Mouse (Mus musculus) B cell, adult 2 months (primary cell): Measurements from ENCODE around the gene Abcb5.
A peak's percentile ranks its signal among the peaks of the same experiment; 100 is the strongest.

Experiments used
- DNase-seq, 2 experiments: peaks; one replicate each; pipeline ENCODE4 v3.0.0; 2022

Gene Abcb5

DNA sequence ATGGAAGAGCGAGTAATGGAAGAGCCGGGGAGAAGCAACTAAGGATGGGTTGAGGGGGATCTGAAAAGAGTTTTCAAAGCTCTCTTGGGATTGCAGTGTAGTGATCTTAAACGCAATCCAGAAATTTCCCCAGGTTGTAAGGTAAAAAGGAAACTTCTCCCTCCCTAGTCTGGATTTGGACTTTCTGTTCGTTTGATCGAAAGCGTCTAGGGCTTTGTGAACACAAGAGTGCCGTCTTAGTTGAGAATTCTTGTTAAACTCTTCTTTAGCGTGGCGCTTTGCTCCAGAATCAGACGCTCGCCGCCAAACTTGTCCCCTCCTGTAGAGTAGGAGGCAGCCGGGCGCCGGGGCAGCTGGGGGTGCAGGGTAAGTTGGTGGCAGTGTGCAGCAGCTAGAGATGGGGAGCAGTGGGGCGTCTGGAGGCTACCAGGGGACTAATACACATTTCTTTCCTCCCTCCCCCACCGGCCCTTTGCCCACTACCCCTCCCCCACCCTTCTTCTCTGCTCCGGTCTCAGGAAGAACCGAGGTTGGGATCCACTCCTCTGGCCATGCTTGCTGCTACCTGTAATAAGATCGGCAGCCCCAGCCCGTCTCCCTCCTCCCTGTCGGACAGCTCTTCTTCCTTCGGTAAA lies 118.2 kb downstream of the Abcb5 start:
- DNase-seq: peak; percentile 27 to 28

GRCm38 (mm10) chr12:118847381-118847780 lies 118.8 kb downstream of the Abcb5 start:
- DNase-seq: no peak

- DNase-seq: peak; percentile 34 to 43
Observed at GRCm38 (mm10) chr12:118846649-118847321, 119.4 kb downstream of the Abcb5 start.

GRCm38 (mm10) chr12:118846221-118846620 lies 120.0 kb downstream of the Abcb5 start, which contains the start of gene Sp8:
Gene Sp8 (plus strand): TSS chr12:118846329.
- no peak for DNase-seq

GRCm38 (mm10) chr12:118845351-118845750 lies 120.9 kb downstream of the Abcb5 start:
- DNase-seq: no peak

DNA sequence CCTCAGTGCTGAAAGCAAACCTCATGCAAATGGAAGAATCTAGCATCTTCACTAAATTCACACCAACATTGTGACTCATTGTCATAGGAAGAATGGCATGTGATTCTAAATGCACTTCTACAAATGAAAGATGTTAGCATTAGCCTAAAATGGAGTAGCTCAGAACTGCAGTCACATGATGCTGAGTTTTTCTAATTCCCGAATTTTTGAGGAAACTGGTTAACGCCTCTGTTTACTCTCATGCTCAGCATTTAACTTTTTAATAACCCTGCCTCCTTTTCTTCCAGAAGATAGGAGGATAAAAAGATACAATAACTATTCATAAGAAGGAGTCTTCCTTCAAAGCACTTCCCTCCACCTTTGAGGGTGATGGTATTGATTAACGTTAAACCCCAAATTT lies 121.4 kb downstream of the Abcb5 start:
- no peak for DNase-seq

DNA sequence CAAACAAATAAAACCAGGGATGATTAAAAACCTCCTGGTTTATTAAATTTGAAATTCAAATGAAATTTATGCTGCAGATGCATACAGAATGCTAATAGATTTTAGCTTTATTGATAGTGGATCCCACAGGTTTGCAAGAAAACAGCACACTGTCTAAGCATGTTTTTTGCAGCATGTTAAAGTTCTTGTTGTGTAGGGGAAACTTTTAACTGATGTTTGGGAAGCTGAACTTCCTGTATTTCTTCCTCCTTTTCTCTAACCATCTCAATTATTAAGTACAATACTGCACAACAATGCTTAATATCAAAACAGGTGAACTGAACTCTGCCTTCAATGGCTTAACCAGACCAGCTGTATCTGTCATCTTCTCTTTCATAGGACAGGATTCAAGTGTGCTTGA lies 122.1 kb downstream of the Abcb5 start:
- DNase-seq: no peak

DNA sequence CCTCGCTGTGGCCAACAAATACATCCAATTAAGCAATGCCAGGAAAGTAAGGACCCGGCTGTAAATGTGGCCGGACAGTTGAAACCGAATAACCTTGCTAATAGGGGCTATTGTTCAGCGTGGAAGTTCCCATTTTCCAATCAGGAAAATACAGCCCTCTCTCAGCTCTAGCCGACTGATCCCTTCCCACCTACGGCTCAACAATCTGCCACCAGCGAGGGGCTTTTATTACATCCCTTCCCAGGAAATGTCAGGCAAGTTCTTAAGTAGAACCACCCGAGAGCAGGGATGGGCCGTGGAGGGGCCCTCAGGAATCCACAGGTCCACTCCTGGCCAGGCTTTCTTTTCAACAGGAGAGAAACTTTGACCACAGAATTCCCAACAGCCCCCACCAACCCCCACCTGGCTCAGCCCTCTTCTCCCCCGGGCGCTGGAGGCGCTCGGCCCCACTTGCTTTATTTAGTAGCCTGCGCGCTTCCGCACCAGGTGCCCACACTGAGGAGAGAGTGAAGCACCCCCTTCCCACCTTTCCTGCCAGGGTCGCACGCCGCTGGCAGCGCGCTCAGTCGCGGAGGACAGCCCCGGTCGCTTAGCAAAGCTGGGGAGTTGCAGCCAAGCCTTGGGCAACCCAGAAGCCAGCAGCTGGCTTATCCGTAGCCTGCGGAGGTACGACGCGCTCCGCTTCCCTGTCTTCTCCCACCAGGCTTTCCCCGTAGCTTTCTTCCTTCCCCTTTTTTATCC lies 123.4 kb downstream of the Abcb5 start:
- DNase-seq: no peak

DNA sequence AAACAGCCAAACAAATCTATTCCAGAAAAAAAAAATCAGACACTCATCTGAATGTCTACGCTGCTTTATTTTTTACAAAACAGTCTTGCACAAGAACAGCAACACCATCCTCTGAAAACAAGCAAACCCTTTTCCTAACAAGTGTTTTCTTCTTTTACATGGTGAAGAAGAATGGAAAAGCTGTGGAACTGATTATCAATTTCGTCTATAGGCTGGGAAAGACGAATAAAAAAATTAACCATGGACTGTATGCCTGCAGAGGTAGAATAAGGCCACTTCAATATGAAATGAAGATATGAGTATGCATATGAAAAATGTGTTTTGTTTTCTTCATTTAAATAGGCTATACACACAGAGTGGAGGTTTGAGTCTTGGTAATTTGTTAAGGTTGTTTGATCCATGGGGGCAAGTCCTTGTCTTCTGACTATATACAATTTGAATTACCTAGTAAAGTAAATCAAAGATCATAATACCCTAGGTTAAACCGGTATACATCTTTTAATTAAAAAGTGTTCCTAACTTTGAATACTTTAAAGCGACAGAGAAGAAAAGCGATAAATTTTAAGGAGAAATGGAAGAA lies 124.2 kb downstream of the Abcb5 start:
- no peak for DNase-seq

- no peak for DNase-seq
Observed at GRCm38 (mm10) chr12:118841381-118841922, 124.8 kb downstream of the Abcb5 start.

- no peak for DNase-seq
Observed at GRCm38 (mm10) chr12:118840861-118841260, 125.4 kb downstream of the Abcb5 start.

DNA sequence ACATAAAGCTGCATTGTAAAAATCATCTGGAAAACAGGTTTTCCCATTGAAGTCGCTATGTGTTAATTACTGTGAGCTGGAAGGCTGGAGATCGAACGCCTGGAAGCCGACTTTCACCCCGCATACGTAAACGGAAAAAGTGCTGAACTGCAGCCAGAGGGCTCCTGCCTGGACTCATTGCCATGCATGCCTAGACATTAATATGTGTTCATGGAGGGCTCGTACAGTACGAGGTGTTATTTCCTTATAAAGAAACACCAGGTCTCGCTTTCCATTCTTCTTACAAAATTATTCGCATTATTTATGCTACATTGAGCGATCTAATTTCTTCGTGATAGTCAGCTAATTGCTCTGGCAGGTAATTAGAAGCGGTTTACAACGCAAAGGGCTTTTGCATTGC lies 125.9 kb downstream of the Abcb5 start:
- DNase-seq: no peak

GRCm38 (mm10) chr12:118839398-118839797 lies 126.8 kb downstream of the Abcb5 start:
- no peak for DNase-seq

DNA sequence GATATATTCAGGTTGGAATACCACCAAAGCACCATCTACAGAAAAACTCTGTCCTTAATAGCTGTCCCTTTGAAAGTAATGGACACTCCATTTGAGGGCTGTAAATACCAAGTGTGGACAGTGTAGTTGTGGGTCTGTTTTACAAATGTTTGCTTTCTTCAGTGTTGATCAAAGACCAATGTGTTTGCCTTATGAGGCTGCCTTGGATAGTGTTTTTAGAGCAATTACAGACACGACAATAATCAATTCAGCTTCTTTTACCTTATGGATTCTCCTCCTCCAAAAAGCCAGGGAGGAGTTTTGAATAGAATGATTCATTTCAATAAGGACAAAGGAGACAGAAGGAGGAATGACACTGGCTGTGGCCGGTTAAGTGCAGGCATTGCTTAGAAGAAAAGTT lies 128.0 kb downstream of the Abcb5 start:
- no peak for DNase-seq

DNA sequence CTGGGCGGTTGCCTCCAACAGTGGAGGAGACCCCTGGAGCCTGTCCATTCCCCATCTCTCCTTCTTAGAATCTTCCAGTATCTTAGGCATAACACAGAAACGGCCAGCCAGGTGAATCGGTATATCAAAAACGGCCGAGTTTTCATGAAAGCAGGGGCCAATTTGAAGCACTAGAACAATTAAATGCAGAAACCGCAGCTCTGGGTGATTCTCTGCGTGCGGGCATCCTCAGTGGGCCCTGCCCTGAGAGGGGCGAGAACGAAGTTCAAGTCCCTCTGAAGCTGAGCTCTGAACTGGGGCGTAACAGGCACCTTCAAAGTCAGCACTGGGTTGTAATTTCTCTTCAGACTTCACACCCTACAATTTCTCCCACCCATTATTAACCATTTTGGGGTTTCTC lies 128.9 kb downstream of the Abcb5 start:
- DNase-seq: no peak

DNA sequence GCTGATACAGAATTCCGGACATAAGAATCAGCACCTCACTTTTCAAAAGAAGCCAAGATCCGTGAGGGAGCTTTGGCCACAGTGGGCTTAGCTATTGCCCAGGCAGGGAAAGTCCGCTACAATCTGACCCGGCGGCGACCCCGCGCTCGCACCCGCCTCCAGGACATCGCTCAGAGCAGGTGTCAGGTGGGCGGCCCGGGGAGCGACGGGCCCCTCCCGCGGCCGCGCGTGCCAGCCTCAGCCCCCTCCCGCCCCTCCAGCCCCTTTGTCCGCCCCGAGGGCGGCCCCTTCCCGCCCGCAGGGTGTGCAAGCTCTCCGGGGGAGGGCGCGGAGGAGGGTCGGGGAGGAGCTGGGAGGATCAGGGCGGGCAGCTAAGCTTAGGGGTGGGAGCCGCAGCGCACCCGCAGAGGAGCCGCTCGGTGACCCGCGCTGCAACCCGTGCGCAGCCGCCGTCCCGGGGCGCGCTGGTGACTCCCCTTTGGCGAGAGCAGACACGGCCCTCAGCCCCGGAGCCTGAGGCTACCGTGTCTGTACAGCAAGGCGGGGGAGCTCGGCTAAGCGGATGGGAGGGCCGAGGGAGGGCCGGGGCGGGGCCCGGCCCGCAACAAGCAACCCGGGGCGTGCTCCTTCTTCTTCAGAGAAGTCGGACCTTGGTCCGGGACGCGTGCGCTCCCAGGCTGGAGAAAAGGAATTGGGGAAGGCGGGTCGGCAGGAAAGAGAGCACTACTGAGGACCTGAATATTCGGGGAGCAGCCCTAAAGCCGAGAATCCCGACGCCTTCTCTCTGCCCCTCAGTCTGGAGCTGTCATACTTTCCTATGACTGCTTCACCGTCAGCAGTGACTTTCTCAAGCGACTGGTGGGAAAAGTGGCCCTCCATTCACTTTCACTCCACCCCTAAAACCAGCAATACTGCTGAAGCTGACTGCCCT lies 129.5 kb downstream of the Abcb5 start:
- DNase-seq: no peak

- no peak for DNase-seq
Observed at GRCm38 (mm10) chr12:118829881-118830280, 136.3 kb downstream of the Abcb5 start.
